Mouse (Mus musculus) liver, embryonic 14.5 days (tissue): ENCODE measurements around the gene Foxp2.

Experiments used
- CTCF ChIP-seq: IDR thresholded peaks from 2 replicates; pipeline ENCODE4 v1.5.1; 2016; ENCODE audit warnings: antibody characterized with exemption, low read depth, control low read depth
- EP300 ChIP-seq: IDR thresholded peaks from 2 replicates; pipeline ENCODE4 v1.6.1; 2016; ENCODE audit warnings: antibody characterized with exemption, low read depth

DNA sequence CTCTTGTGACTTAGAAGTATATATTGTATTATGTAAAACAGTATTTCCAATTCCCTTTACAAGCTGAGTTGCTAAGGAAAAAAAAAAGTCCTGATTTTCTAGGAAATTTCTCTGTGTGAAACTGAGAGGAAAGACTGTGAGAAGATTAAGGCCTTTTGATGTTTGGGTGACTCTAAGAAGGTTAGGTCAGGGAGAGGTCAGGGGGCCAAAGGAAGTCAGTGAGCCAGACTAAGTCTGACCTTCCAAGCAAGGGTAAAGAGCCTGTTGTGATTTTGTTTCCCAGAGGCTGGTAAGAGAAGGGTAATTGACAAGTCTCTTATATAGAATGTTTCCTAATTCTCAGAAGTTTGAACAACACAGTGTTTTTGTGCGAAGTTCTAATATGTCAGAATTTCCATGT is 162.1 kb downstream of the Foxp2 start:
- TF ChIP-seq CTCF: no peak
- no peak for TF ChIP-seq EP300
